Mouse (Mus musculus) intestine, embryonic 14.5 days (tissue): Measurements from ENCODE around the gene Mindy2. TPM values are rescaled to one million over a fixed set of nuclear protein-coding genes. Genes with fewer than 3 reads are reported as not detected.
A peak's percentile ranks its signal among the peaks of the same experiment; 100 is the strongest.

Experiments
- ATAC-seq: fragments of 200-750 bp; cut with Nextera tagmentation; replicated peaks from 2 replicates; pipeline ENCODE4 v1.8.0; 2017; ENCODE audit warnings: low read depth, moderate number of reproducible peaks, moderate TSS enrichment, moderate library complexity; ENCODE audit not compliant: low FRiP score, low TSS enrichment
- DNase-seq: peaks from one replicate; pipeline ENCODE4 v3.0.0-alpha.2; 2018; ENCODE audit warnings: low spot score
- H3K27ac ChIP-seq: fragments of 300-500 bp; sonication (generic); 2 replicates; pipeline ENCODE4 v1.5.1; 2014; ENCODE audit warnings: low read depth, mild to moderate bottlenecking, control low read depth
- H3K27me3 ChIP-seq: fragments of 300-500 bp; sonication (generic); replicated peaks from 2 replicates; pipeline ENCODE4 v1.6.1; 2014; ENCODE audit warnings: low read length, control low read depth; ENCODE audit not compliant: control insufficient read depth, insufficient read depth
- H3K36me3 ChIP-seq: fragments of 300-500 bp; sonication (generic); 2 replicates; pipeline ENCODE4 v1.6.1; 2014; ENCODE audit warnings: low read length, control low read depth; ENCODE audit not compliant: control insufficient read depth, insufficient read depth
- H3K4me1 ChIP-seq: fragments of 300-500 bp; sonication (generic); replicated peaks from 2 replicates; pipeline ENCODE4 v1.6.1; 2014; ENCODE audit warnings: low read length, control low read depth, mixed read lengths; ENCODE audit not compliant: control insufficient read depth, insufficient read depth
- H3K4me2 ChIP-seq: fragments of 300-500 bp; sonication (generic); 2 replicates; pipeline ENCODE4 v1.6.1; 2014; ENCODE audit warnings: low read length
- H3K4me3 ChIP-seq: fragments of 300-500 bp; sonication (generic); 2 replicates; pipeline ENCODE4 v1.5.1; 2014; ENCODE audit warnings: low read depth, low read length, control low read depth, mixed read lengths
- H3K9ac ChIP-seq: fragments of 300-500 bp; sonication (generic); 2 replicates; pipeline ENCODE4 v1.6.1; 2014; ENCODE audit warnings: mild to moderate bottlenecking, low read length
- H3K9me3 ChIP-seq: fragments of 300-500 bp; sonication (generic); 2 replicates; pipeline ENCODE4 v1.6.1; 2016; ENCODE audit warnings: low read length, control low read depth; ENCODE audit not compliant: control insufficient read depth
- WGBS: fragments of 180-500 bp; shearing (Covaris S2); extraction: QIAGEN DNeasy Blood & Tissue Kit; methylation state at CpG from one replicate; pipeline ENCODE4 v1.1.7; 2014; 5-methylcytosine and 5-hydroxymethylcytosine counted together
- polyA plus RNA-seq: library from polyadenylated mRNA; unstranded; fragments of >200 nt; fragmentation: Nextera tagmentation; extraction: Ambion mirVana; gene quantifications from 2 replicates; pipeline ENCODE4 v1.2.1, GENCODE M21; 2014

Gene Mindy2
- polyA plus RNA-seq, 1 experiment from 2014 or later = 11.0 TPM

DNA sequence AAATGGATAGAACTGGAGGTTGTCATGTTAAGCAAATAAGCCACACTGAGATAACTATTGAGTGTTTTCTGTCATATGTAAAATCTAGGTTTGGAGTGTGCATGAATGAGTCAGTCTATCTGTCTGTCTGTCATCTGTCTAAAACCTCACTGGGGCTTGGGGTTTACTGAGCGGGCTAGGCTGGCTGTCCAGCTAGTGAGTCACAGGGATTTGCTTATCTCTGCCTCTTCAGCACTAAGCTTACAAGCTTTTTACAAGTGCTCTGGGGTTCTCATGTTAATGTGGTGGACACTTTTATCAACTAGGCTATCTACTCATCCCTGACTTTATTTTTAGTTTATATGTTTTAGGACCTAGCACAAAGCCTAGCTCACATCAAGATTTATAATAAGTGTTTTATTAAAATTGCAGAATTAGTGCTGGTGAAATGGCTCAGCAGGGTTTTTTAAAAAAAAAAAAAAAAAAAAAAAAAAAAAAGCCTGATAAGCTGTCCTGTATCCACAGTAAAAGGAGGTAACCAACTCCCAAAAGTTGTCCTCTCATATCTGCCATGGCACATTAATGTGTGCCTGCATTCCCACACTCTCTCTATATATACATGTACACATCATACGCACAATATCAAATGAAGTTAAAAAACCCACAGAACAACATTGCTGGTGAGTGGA lies 31.5 kb upstream of the Mindy2 start:
- no peak overlapping the region for H3K4me2 ChIP-seq
- H3K27ac ChIP-seq = no peak overlapping the region
- ATAC-seq = no peak
- WGBS = 76% methylated on average over 2 of the region's 2 CpGs
- no peak for DNase-seq
- H3K4me3 ChIP-seq = no peak overlapping the region
- no peaks in the 10 kb centered on the region for H3K27me3 ChIP-seq
- H3K36me3 ChIP-seq = no peaks in the 10 kb centered on the region
- no peaks in the 10 kb centered on the region for H3K4me1 ChIP-seq
- H3K9me3 ChIP-seq = no peaks in the 10 kb centered on the region
- H3K9ac ChIP-seq = no peak overlapping the region

DNA sequence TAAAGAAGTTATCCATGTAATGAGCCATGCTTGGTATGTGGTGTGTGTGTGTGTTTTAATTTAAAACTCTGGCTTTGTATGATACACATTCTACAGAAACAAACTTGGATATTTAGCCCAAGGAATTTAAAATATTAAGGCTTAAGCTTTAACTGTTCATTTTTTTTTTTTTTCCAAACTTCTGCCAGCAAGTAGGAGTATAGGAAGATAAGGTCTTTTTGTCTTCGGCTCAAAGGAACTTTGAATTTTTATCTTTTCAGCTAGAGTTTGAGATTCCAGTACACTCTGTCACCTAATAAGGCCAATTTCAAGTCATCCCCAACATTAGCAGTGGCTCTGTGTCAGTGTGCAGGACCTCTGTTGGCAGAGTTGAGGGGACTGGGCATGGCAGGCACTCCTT lies 25.2 kb upstream of the Mindy2 start:
- H3K9ac ChIP-seq = no peak overlapping the region
- no peaks in the 10 kb centered on the region for H3K9me3 ChIP-seq
- no peaks in the 10 kb centered on the region for H3K27me3 ChIP-seq
- peaks cover 13% of the 10 kb centered on the region for H3K4me1 ChIP-seq
- H3K4me3 ChIP-seq = no peak overlapping the region
- no peak overlapping the region for H3K27ac ChIP-seq
- H3K4me2 ChIP-seq = no peak overlapping the region
- WGBS = 67% methylated on average over 1 of the region's 1 CpGs
- ATAC-seq (no peak), DNase-seq (no peak)
- no peaks in the 10 kb centered on the region for H3K36me3 ChIP-seq

GRCm38 (mm10) chr9:70679132-70680091 lies 22.4 kb upstream of the Mindy2 start:
- H3K9me3 ChIP-seq = no peaks in the 10 kb centered on the region
- peak overlapping the region; percentile 91 for H3K9ac ChIP-seq
- peaks cover 13% of the 10 kb centered on the region for H3K4me1 ChIP-seq
- H3K36me3 ChIP-seq = no peaks in the 10 kb centered on the region
- DNase-seq (peak; percentile 87), ATAC-seq (peak; percentile 76)
- WGBS = under 1% methylated on average over 78 of the region's 103 CpGs
- peak overlapping the region; percentile 90 for H3K4me2 ChIP-seq
- peak overlapping the region; percentile 95 for H3K27ac ChIP-seq
- H3K27me3 ChIP-seq = no peaks in the 10 kb centered on the region
- peak overlapping the region; percentile 86 for H3K4me3 ChIP-seq

DNA sequence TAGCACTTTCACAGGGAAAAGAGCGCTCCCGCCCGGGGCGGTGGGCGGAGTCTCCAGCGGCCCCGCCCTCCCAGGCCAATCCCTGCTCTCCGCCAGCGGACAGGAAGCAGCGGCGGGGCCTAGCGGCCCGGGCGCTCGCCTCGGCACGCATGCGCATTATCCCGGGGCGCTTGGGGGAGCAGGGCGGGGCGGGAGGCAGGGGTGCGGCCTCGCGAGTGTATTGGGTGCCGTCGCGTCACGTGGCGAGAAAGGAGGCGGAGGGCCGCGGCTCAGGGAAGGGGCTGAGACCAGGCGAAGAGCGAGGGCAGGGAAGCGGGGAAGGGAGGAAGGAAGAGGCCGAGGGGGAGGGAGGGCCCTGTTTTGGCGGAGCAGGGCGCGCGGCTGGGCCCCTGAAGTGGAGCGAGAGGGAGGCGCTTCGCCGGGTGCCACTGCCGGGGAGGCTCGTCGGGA lies 21.7 kb upstream of the Mindy2 start, which contains the start of gene Adam10:
TSS of gene Adam10 (plus strand) at position 316 of the 450 bp plus-strand sequence.
- H3K4me2 ChIP-seq = peak within 1 kb of the TSS; percentile 90
- H3K9ac ChIP-seq = peak within 1 kb of the TSS; percentile 91
- WGBS = under 1% methylated on average over 48 of the region's 48 CpGs
- H3K4me3 ChIP-seq = peak within 1 kb of the TSS; percentile 86
- peaks cover 13% of the 10 kb centered on the region for H3K4me1 ChIP-seq
- H3K27me3 ChIP-seq = no peaks in the 10 kb centered on the region
- DNase-seq (peak; percentile 98), ATAC-seq (peak; percentile 99)
- no peaks in the 10 kb centered on the region for H3K36me3 ChIP-seq
- no peaks in the 10 kb centered on the region for H3K9me3 ChIP-seq
- H3K27ac ChIP-seq = peak within 1 kb of the TSS; percentile 95

DNA sequence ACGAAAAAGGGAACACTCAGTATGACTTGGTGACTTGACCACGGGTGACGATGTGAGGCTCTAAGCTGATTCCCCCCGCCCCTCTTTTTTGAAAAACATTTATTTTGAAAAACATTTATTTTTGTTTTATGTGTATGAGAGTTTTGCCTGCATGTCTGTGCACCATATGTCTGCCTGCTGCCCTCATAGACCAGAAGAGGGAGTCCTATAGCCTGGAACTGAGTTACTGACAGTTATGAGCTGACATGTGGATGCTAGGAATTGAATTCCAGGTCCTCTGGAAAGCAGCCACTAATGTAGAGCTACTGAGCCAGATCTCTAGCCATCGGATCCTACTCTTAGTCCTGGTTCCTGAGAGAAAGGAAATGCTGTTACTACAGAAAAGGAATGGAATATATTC lies 19.0 kb upstream of the Mindy2 start:
- no peak overlapping the region for H3K4me3 ChIP-seq
- no peaks in the 10 kb centered on the region for H3K36me3 ChIP-seq
- DNase-seq (no peak), ATAC-seq (no peak)
- no peaks in the 10 kb centered on the region for H3K27me3 ChIP-seq
- H3K27ac ChIP-seq = no peak overlapping the region
- no peak overlapping the region for H3K9ac ChIP-seq
- H3K4me1 ChIP-seq = peaks cover 7% of the 10 kb centered on the region; the same call in 1 of the 2 replicates
- WGBS = 90% methylated on average over 5 of the region's 5 CpGs
- H3K4me2 ChIP-seq = no peak overlapping the region
- no peaks in the 10 kb centered on the region for H3K9me3 ChIP-seq

GRCm38 (mm10) chr9:70675117-70675516 lies 18.1 kb upstream of the Mindy2 start:
- 73% methylated on average over 4 of the region's 4 CpGs for WGBS
- DNase-seq (no peak), ATAC-seq (no peak)
- Histone ChIP-seq H3K4me1 (peaks cover 4% of the 10 kb centered on the region; the same call in 1 of the 2 replicates), H3K27me3 (no peaks in the 10 kb centered on the region), H3K4me3 (no peak overlapping the region), H3K4me2 (no peak overlapping the region), H3K9me3 (no peaks in the 10 kb centered on the region), H3K27ac (no peak overlapping the region), H3K36me3 (no peaks in the 10 kb centered on the region), H3K9ac (no peak overlapping the region)

DNA sequence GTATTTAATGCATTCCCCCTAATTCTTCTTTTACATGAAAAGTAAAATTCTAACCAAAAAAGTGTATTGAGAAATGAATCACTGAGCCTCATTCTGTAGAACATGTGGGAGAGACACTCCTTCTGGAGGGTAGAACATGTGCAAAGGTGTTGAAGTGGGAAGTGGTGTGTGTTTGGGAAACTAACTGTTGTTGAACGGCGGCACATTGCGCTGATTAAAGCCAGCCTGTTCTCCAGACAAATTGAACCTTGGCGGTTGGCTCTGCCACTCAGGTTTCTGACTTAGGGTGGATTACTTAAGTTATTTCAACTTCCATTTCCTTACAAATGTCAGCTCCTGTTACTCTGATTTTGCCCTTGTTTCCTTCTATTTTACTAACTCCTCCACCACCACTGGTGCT lies 16.7 kb upstream of the Mindy2 start:
- WGBS = 88% methylated on average over 4 of the region's 4 CpGs
- no peak overlapping the region for H3K4me2 ChIP-seq
- no peaks in the 10 kb centered on the region for H3K36me3 ChIP-seq
- ATAC-seq (no peak), DNase-seq (no peak)
- H3K9ac ChIP-seq = no peak overlapping the region
- H3K4me1 ChIP-seq = 0 out of 2 replicates have a peak, but pooled peaks cover 4% of the 10 kb centered on the region
- no peak overlapping the region for H3K4me3 ChIP-seq
- no peak overlapping the region for H3K27ac ChIP-seq
- H3K9me3 ChIP-seq = no peaks in the 10 kb centered on the region
- no peaks in the 10 kb centered on the region for H3K27me3 ChIP-seq

- H3K4me2 ChIP-seq = no peak overlapping the region
- no peaks in the 10 kb centered on the region for H3K9me3 ChIP-seq
- 51% methylated on average over 10 of the region's 10 CpGs for WGBS
- H3K27ac ChIP-seq = no peak overlapping the region
- H3K4me3 ChIP-seq = no peak overlapping the region
- H3K9ac ChIP-seq = no peak overlapping the region
- H3K27me3 ChIP-seq = no peaks in the 10 kb centered on the region
- H3K36me3 ChIP-seq = no peaks in the 10 kb centered on the region
- H3K4me1 ChIP-seq = 0 out of 2 replicates have a peak, but pooled peaks cover 4% of the 10 kb centered on the region
- no peak for DNase-seq
- ATAC-seq = no peak
Observed at GRCm38 (mm10) chr9:70671772-70672579, 15.0 kb upstream of the Mindy2 start.
